In the genomic region with DNA sequence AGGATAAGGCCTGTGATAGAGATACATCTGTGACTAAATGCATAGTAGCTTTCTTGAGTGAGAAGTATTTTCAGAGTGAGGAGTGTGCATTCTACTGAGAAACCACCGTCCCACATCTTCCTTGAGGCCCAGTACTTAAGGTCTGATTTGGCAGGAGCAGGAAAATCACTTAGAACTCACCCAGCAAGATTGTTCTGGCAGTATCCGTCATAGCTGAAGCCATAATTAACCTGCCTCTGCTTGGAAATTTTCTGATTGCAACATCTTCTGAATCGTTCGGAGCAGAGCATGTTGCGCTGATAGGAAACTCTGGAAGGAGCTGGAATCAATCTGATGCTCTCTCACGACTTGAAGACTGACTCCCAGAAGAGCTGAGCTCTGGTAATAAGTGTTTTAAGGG, we compare ENCODE assay signal across 22 mouse cellular contexts. TPM values are rescaled to one million over a fixed set of nuclear protein-coding genes. Genes with fewer than 3 reads are reported as not detected.
DNase-seq lines count a peak whose midpoint lies in the region; ATAC-seq and TF ChIP-seq lines count a peak whose summit lies in the region.
"Had no signal": no experiment of that assay in that cellular context is flagged by ENCODE, and none has a peak within 500 bp of the region (broad histone marks: within the 10 kb centered on the region; RNA-seq: fewer than 3 reads in every experiment).

Lipk (plus strand) TSS at position 289 of the 400 bp plus-strand sequence.

- H3K9ac ChIP-seq in limb, embryonic 14.5 days (ENCODE audit: low read depth, low read length, severe bottlenecking): no peak within 1 kb of the TSS
- no peak within 1 kb of the TSS for H3K9ac ChIP-seq in stomach, postnatal 0 days (ENCODE audit: low read length)
- H3K9ac ChIP-seq: embryonic facial prominence, embryonic 13.5 days; forebrain, embryonic 13.5 days; forebrain, embryonic 15.5 days; forebrain, postnatal 0 days had no signal

- peak; percentile 6 for DNase-seq in limb, embryonic 14.5 days (ENCODE audit: low spot score)
- DNase-seq in limb, embryonic 10.5 days (ENCODE audit: low spot score): no peak
- peak; percentile 13 for DNase-seq in fibroblast of lung, adult 2 months (ENCODE audit: low read depth)
- no peak for DNase-seq in stomach, postnatal 0 days (ENCODE audit: low spot score)
- no peak for DNase-seq in midbrain, embryonic 10.5 days (ENCODE audit: low spot score)
- no peak for DNase-seq in kidney, adult 9 months
- DNase-seq: adrenal gland, adult 2 months; adrenal gland, postnatal 10 days; adrenal gland, postnatal 25 days; cerebellum, adult 11 months; cerebellum, adult 2 months; cerebellum, adult 9-10 months; cerebellum, postnatal 10 days; cerebellum, postnatal 25 days; forebrain, postnatal 0 days had no signal

- H3K27ac ChIP-seq in limb, embryonic 14.5 days (replicated peaks; ENCODE audit: low read depth, low read length): no peak within 1 kb of the TSS
- no peak within 1 kb of the TSS for H3K27ac ChIP-seq in limb, embryonic 10.5 days
- H3K27ac ChIP-seq in stomach, postnatal 0 days (replicated peaks): no peak within 1 kb of the TSS
- H3K27ac ChIP-seq in midbrain, embryonic 10.5 days (replicated peaks): no peak within 1 kb of the TSS
- H3K27ac ChIP-seq: embryonic facial prominence, embryonic 13.5 days; forebrain, embryonic 13.5 days; forebrain, embryonic 15.5 days had no signal

- H3K4me3 ChIP-seq in limb, embryonic 14.5 days (replicated peaks; ENCODE audit: low read length): no peak within 1 kb of the TSS
- no peak within 1 kb of the TSS for H3K4me3 ChIP-seq in limb, embryonic 10.5 days
- H3K4me3 ChIP-seq in stomach, postnatal 0 days (ENCODE audit: low read depth, low read length): no peak within 1 kb of the TSS
- H3K4me3 ChIP-seq in midbrain, embryonic 10.5 days: no peak within 1 kb of the TSS
- H3K4me3 ChIP-seq: embryonic facial prominence, embryonic 13.5 days; forebrain, embryonic 13.5 days; forebrain, embryonic 15.5 days had no signal

- no peaks in the 10 kb centered on the region for H3K27me3 ChIP-seq in limb, embryonic 14.5 days (ENCODE audit: control insufficient read depth, insufficient read depth, low read length)
- no peaks in the 10 kb centered on the region for H3K27me3 ChIP-seq in limb, embryonic 10.5 days (ENCODE audit: low read depth, poor library complexity, severe bottlenecking)
- H3K27me3 ChIP-seq in stomach, postnatal 0 days (ENCODE audit: control insufficient read depth, insufficient read depth, low read length): no peaks in the 10 kb centered on the region
- no peaks in the 10 kb centered on the region for H3K27me3 ChIP-seq in midbrain, embryonic 10.5 days (ENCODE audit: low read depth, poor library complexity, severe bottlenecking)
- H3K27me3 ChIP-seq: embryonic facial prominence, embryonic 13.5 days; forebrain, embryonic 13.5 days; forebrain, embryonic 15.5 days had no signal

- no peak within 1 kb of the TSS for H3K4me2 ChIP-seq in limb, embryonic 14.5 days (replicated peaks; ENCODE audit: low read depth, low read length, severe bottlenecking)
- no peak within 1 kb of the TSS for H3K4me2 ChIP-seq in stomach, postnatal 0 days (replicated peaks; ENCODE audit: low read depth)
- H3K4me2 ChIP-seq: embryonic facial prominence, embryonic 13.5 days; forebrain, embryonic 13.5 days; forebrain, embryonic 15.5 days had no signal

- no peak for TF ChIP-seq POLR2A in limb, embryonic 14.5 days (IDR thresholded peaks at IDR 0.05; ENCODE audit: borderline replicate concordance, extremely low read depth, insufficient read depth, insufficient read length)

- H3K9me3 ChIP-seq in limb, embryonic 14.5 days (ENCODE audit: control insufficient read depth, low read length): no peaks in the 10 kb centered on the region
- no peaks in the 10 kb centered on the region for H3K9me3 ChIP-seq in limb, embryonic 10.5 days (replicated peaks)
- no peaks in the 10 kb centered on the region for H3K9me3 ChIP-seq in stomach, postnatal 0 days (ENCODE audit: control insufficient read depth, low read length)
- no peaks in the 10 kb centered on the region for H3K9me3 ChIP-seq in midbrain, embryonic 10.5 days (replicated peaks)
- H3K9me3 ChIP-seq: embryonic facial prominence, embryonic 13.5 days; forebrain, embryonic 13.5 days; forebrain, embryonic 15.5 days had no signal

- ATAC-seq in limb, embryonic 14.5 days (ENCODE audit: low FRiP score, low read depth): no peak
- ATAC-seq in stomach, postnatal 0 days (ENCODE audit: low FRiP score, low TSS enrichment): no peak
- ATAC-seq: forebrain, embryonic 13.5 days; forebrain, embryonic 15.5 days; forebrain, postnatal 0 days had no signal

- H3K36me3 ChIP-seq in limb, embryonic 14.5 days (ENCODE audit: control insufficient read depth, insufficient read depth, low read length): no peaks in the 10 kb centered on the region
- H3K36me3 ChIP-seq in limb, embryonic 10.5 days: no peaks in the 10 kb centered on the region
- no peaks in the 10 kb centered on the region for H3K36me3 ChIP-seq in stomach, postnatal 0 days (ENCODE audit: control insufficient read depth, insufficient read depth, low read length)
- H3K36me3 ChIP-seq in midbrain, embryonic 10.5 days: no peaks in the 10 kb centered on the region
- H3K36me3 ChIP-seq: embryonic facial prominence, embryonic 13.5 days; forebrain, embryonic 15.5 days had no signal

- TF ChIP-seq EP300 in stomach, postnatal 0 days (optimal IDR thresholded peaks at IDR 0.05): no peak

- TF ChIP-seq CTCF in stomach, postnatal 0 days (IDR thresholded peaks at IDR 0.05; ENCODE audit: low read depth): no peak

- no peaks in the 10 kb centered on the region for H3K4me1 ChIP-seq in limb, embryonic 14.5 days (ENCODE audit: control insufficient read depth, insufficient read depth, low read length)
- H3K4me1 ChIP-seq in limb, embryonic 10.5 days: no peaks in the 10 kb centered on the region
- H3K4me1 ChIP-seq in stomach, postnatal 0 days (replicated peaks; ENCODE audit: control insufficient read depth, insufficient read depth): no peaks in the 10 kb centered on the region
- no peaks in the 10 kb centered on the region for H3K4me1 ChIP-seq in midbrain, embryonic 10.5 days
- H3K4me1 ChIP-seq: embryonic facial prominence, embryonic 13.5 days; forebrain, embryonic 13.5 days; forebrain, embryonic 15.5 days had no signal

- 78% methylated on average over 6 of the region's 6 CpGs for WGBS in limb, embryonic 14.5 days
- WGBS in limb, embryonic 10.5 days: 91% methylated on average over 6 of the region's 6 CpGs
- 74% methylated on average over 6 of the region's 6 CpGs for WGBS in stomach, postnatal 0 days
- WGBS in midbrain, embryonic 10.5 days: 87% methylated on average over 6 of the region's 6 CpGs

RNA-seq across cellular contexts. Expression of gene Lipk, which starts in this region (rescaled TPM):
- 0.59 and 0.73 TPM in 2 replicates for polyA plus RNA-seq in limb, embryonic 14.5 days (2012; rRNA removed)
- polyA plus RNA-seq in limb, embryonic 14.5 days (2014; fragmentation: Nextera tagmentation; extraction: Ambion mirVana): 0.95 and 1.8 TPM in 2 replicates
- polyA plus RNA-seq in limb, embryonic 10.5 days (2016; fragmentation: Nextera tagmentation; extraction: Ambion mirVana): not detected in 2 replicates
- polyA plus RNA-seq in stomach, postnatal 0 days (2015; fragmentation: Nextera tagmentation; extraction: Ambion mirVana): 34.4 and 35.0 TPM in 2 replicates
- not detected in 2 replicates for polyA plus RNA-seq in midbrain, embryonic 10.5 days (2016; fragmentation: Nextera tagmentation; extraction: Ambion mirVana)
- polyA plus RNA-seq: adrenal gland, adult 2 months; brain, embryonic 14.5 days; C2C12; cerebellum, adult 2 months; embryonic facial prominence, embryonic 11.5 days; forebrain, embryonic 11.5 days; forebrain, embryonic 13.5 days; forebrain, embryonic 15.5 days; forebrain, postnatal 0 days had no signal

Comparison
In these comparisons a context has a peak if more than half of its experiments do, and no peak if none do; other contexts are left out.
1. RNA of gene Lipk (polyA plus RNA-seq): 34.4 to 35.0 TPM in stomach, postnatal 0 days; 0.59 to 1.8 TPM in limb, embryonic 14.5 days, not detected in limb, embryonic 10.5 days and not detected in midbrain, embryonic 10.5 days; every median in the first group is over 10 times any median in the second.
2. DNase-seq: peak in limb, embryonic 14.5 days (single experiment) and fibroblast of lung, adult 2 months (single experiment); none in limb, embryonic 10.5 days (single experiment), stomach, postnatal 0 days (single experiment), midbrain, embryonic 10.5 days (single experiment) and kidney, adult 9 months (single experiment).